Mouse (Mus musculus) stomach, embryonic 14.5 days (tissue): ENCODE data around the gene Wwc2. TPM values are rescaled to one million over a fixed set of nuclear protein-coding genes. Genes with fewer than 3 reads are reported as not detected.
A peak's percentile ranks its signal among the peaks of the same experiment; 100 is the strongest.

Experiments
- ATAC-seq: fragments of 200-750 bp; cut with Nextera tagmentation; 2 replicates; pipeline ENCODE4 v1.8.0; 2017; ENCODE audit warnings: low read depth, moderate TSS enrichment; ENCODE audit not compliant: insufficient number of reproducible peaks, insufficient read depth, low FRiP score
- H3K27ac ChIP-seq: fragments of 300-500 bp; sonication (generic); 2 replicates; pipeline ENCODE4 v1.5.1; 2014; ENCODE audit warnings: mild to moderate bottlenecking, low read length, moderate library complexity, mixed read lengths
- H3K27me3 ChIP-seq: fragments of 300-500 bp; sonication (generic); 2 replicates; pipeline ENCODE4 v1.6.1; 2014; ENCODE audit warnings: low read length, control low read depth, mixed read lengths; ENCODE audit not compliant: control insufficient read depth, insufficient read depth
- H3K36me3 ChIP-seq: fragments of 300-500 bp; sonication (generic); 2 replicates; pipeline ENCODE4 v1.6.1; 2014; ENCODE audit warnings: mild to moderate bottlenecking, control low read depth, low read length, moderate library complexity, mixed read lengths; ENCODE audit not compliant: control insufficient read depth, insufficient read depth
- H3K4me1 ChIP-seq: fragments of 300-500 bp; sonication (generic); 2 replicates; pipeline ENCODE4 v1.6.1; 2014; ENCODE audit warnings: low read length, control low read depth, mixed read lengths; ENCODE audit not compliant: control insufficient read depth, insufficient read depth
- H3K4me2 ChIP-seq: fragments of 300-500 bp; sonication (generic); replicated peaks from 2 replicates; pipeline ENCODE4 v1.6.1; 2014; ENCODE audit warnings: low read depth, low read length, control low read depth
- H3K4me3 ChIP-seq: fragments of 300-500 bp; sonication (generic); 2 replicates; pipeline ENCODE4 v1.5.1; 2014; ENCODE audit warnings: low read depth, low read length, control low read depth
- H3K9ac ChIP-seq: fragments of 300-500 bp; sonication (generic); replicated peaks from 2 replicates; pipeline ENCODE4 v1.6.1; 2014; ENCODE audit warnings: low read depth, mild to moderate bottlenecking, control low read depth, low read length, moderate library complexity, mixed read lengths
- H3K9me3 ChIP-seq: fragments of 300-500 bp; sonication (generic); 2 replicates; pipeline ENCODE4 v1.6.1; 2016; ENCODE audit warnings: low read depth, low read length, control low read depth; ENCODE audit not compliant: control insufficient read depth
- WGBS: fragments of 180-500 bp; shearing (Covaris S2); extraction: QIAGEN DNeasy Blood & Tissue Kit; methylation state at CpG from one replicate; pipeline ENCODE4 v1.1.7; 2014; 5-methylcytosine and 5-hydroxymethylcytosine counted together
- polyA plus RNA-seq: library from polyadenylated mRNA; unstranded; fragments of >200 nt; fragmentation: Nextera tagmentation; extraction: Ambion mirVana; gene quantifications from 2 replicates; pipeline ENCODE4 v1.2.1, GENCODE M21; 2014

The Wwc2 gene
- polyA plus RNA-seq, 1 experiment from 2014 or later = 12.0 TPM

DNA sequence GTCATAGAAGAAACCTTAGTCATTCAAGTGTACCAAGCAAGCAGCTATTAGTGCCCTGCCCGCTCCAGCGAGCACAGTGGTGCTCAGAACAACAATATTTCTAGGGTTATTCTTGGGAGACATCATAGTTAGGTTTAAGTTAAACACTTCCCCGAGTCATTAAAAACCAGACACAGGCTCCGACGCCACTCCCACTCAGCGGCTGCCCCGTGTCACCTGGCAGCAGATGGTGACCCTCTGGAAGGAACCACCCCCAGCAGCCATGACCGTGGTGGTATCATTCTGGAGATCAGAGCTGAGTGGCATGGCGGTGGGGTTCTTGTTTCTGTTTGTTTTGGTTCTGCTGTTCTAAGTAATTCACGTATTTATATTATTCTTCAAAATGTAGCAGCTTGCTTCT, 5.1 kb downstream of the Wwc2 start:
- Histone ChIP-seq H3K4me3 (no peak overlapping the region), H3K4me1 (peaks cover 19% of the 10 kb centered on the region; the same call in 1 of the 2 replicates), H3K9ac (no peak overlapping the region), H3K27me3 (no peaks in the 10 kb centered on the region), H3K36me3 (no peaks in the 10 kb centered on the region), H3K4me2 (no peak overlapping the region), H3K9me3 (no peaks in the 10 kb centered on the region), H3K27ac (no peak overlapping the region)
- 46% methylated on average over 10 of the region's 10 CpGs for WGBS
- ATAC-seq = no peak

DNA sequence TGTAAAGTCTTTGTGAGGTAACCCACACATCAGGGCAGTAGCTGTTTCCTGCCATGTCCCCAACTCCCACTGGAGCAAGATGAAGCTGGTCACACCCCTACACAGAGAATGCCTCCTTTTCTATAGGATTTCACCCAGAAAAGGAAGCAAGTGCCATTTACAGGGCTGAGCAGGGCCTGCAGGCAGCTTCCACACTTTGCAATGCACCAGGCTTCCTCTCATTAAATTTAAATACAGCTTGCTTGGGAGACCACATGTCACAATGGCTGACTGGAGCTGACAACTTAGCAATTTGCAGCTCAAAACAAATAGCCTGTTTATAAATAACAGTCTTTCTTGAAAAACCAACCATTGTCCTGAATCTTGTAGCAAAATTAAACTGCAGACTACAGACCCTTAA, 5.5 kb downstream of the Wwc2 start:
- Histone ChIP-seq H3K4me1 (peaks cover 19% of the 10 kb centered on the region; the same call in 1 of the 2 replicates), H3K4me2 (no peak overlapping the region), H3K9me3 (no peaks in the 10 kb centered on the region), H3K27ac (no peak overlapping the region), H3K27me3 (no peaks in the 10 kb centered on the region), H3K4me3 (no peak overlapping the region), H3K36me3 (no peaks in the 10 kb centered on the region), H3K9ac (no peak overlapping the region)
- ATAC-seq = no peak

DNA sequence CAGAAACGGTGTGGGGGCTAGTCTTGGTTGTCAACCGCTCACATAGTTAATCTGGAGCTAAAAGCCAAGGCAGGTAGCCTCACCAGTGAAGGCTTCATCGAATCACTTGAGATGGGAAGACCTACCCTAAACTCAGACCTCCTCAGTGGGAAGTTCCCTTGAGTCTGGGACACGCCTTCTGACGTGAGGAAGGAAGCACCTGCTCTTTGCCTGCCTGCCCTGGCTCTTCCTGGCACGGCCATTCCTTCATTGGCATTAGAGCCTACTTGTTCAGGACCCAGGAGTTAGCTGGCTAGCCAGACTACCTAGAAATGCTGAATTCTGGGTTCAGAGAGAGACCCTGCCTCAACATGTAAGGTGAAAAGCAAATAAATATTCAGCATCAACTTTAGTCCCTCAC, 9.6 kb downstream of the Wwc2 start:
- Histone ChIP-seq H3K27ac (no peak overlapping the region), H3K27me3 (no peaks in the 10 kb centered on the region), H3K9me3 (no peaks in the 10 kb centered on the region), H3K9ac (no peak overlapping the region), H3K4me2 (no peak overlapping the region), H3K4me1 (peaks cover 9% of the 10 kb centered on the region; the same call in 1 of the 2 replicates), H3K4me3 (no peak overlapping the region), H3K36me3 (no peaks in the 10 kb centered on the region)
- no peak for ATAC-seq
- 88% methylated on average over 6 of the region's 6 CpGs for WGBS

DNA sequence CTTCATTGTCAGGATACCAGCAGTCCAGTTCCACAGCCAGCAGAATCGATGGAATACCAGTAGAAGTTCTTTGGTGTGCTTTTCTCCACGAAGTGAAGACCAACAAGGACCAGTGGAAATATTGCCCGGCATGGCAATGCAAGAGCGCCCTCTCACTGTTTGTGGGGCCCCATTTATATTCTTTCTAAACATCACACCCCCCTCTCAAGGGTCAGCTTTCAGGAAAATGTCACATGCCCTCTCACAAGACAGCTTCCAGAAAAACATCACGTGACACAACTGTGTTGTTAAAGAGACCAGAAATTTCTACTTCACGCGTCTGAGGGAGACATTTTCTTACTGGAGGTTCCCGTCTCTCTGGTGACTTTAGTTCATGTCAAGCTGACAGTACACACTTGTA, 10.8 kb downstream of the Wwc2 start:
- Histone ChIP-seq H3K27ac (no peak overlapping the region), H3K4me1 (peaks cover 2% of the 10 kb centered on the region; the same call in 1 of the 2 replicates), H3K27me3 (no peaks in the 10 kb centered on the region), H3K9me3 (no peaks in the 10 kb centered on the region), H3K4me2 (no peak overlapping the region), H3K36me3 (no peaks in the 10 kb centered on the region), H3K4me3 (no peak overlapping the region), H3K9ac (no peak overlapping the region)
- WGBS = 91% methylated on average over 8 of the region's 8 CpGs
- ATAC-seq = no peak

DNA sequence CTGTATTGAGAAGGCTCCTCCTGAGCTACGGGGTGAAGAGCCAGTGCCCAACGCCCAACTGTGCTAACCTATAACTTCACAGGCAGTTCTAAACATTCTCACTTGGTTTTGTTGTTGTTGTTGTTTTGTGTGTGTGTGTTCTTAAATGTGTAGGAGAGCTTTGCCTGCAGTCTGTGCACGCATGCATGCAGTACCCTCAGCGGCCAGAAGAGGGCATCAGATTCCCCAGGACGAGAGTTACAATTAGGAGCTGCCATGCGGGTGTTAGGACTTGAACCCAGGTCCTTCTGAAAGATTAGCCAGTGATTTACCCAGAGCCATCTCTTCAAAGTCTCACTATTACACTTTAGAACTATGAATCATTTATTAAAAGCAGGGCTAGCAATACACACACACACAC, 12.0 kb downstream of the Wwc2 start:
- no peak for ATAC-seq
- no peak overlapping the region for H3K9ac ChIP-seq
- no peaks in the 10 kb centered on the region for H3K36me3 ChIP-seq
- peaks cover 4% of the 10 kb centered on the region; the same call in 1 of the 2 replicates for H3K4me1 ChIP-seq
- no peaks in the 10 kb centered on the region for H3K9me3 ChIP-seq
- no peaks in the 10 kb centered on the region for H3K27me3 ChIP-seq
- H3K4me3 ChIP-seq = no peak overlapping the region
- no peak overlapping the region for H3K4me2 ChIP-seq
- no peak overlapping the region for H3K27ac ChIP-seq
- 77% methylated on average over 6 of the region's 6 CpGs for WGBS

DNA sequence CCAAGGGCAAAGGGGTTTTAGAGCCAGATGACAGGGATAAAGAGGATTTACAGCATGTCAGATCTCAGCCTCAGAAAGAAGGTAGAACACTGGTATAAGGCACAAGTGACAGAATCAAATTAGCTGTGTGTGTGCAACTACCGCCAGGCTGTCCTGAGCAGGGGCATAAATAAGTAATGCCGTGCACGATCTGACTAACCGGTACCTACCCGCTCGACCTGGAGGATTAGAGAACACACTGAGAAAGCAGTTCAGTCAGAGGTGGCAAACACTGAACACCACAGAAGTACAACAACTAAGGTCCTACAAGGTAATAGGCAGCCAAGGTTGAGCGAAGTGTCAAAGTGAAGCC, 15.8 kb downstream of the Wwc2 start:
- H3K4me3 ChIP-seq = peak overlapping the region; percentile 17
- no peak overlapping the region for H3K27ac ChIP-seq
- no peak for ATAC-seq
- no peak overlapping the region for H3K9ac ChIP-seq
- no peaks in the 10 kb centered on the region for H3K27me3 ChIP-seq
- H3K4me1 ChIP-seq = peaks cover 4% of the 10 kb centered on the region; the same call in 1 of the 2 replicates
- peak overlapping the region; percentile 44 for H3K4me2 ChIP-seq
- H3K9me3 ChIP-seq = no peaks in the 10 kb centered on the region
- H3K36me3 ChIP-seq = no peaks in the 10 kb centered on the region
- WGBS = 36% methylated on average over 7 of the region's 7 CpGs

DNA sequence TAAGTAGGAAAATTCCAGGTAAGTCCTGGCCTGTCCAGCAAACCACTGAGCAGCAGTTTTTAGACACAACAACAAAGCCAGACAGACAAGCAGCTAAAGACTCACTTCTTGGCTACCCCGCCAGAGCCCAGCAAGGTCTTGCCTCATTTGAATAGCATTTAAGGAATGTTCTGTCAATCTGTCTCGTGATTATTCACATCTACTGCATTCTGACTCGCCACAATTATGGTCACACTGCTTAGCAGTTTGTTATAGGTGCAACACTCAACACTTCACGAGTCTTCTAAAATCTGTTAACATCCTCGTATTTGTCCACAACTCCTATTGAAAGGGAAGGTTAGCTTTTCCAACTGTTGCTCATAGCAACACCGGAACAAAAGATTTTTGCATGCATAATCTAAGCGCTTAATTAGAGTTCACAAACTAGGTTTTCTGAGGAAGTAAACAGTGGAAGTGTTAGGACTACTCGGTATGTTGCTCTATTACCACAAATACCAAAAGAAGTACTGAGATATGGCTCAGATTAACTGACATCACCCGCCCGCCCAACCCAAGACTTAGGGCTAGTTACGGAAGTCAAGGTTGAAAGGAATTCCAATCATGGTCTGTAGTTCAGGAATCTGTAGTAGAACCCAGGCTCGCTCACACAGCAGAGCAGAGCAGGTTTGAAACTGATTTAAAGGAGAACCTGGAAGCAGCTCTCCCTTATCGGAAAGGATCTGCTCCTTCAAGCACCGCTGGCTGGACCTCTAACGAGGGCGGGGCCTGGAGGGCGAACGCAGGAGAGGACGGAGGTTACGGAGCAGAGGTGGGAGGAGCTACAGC, 16.4 kb downstream of the Wwc2 start:
- no peak overlapping the region for H3K9ac ChIP-seq
- 29% methylated on average over 20 of the region's 20 CpGs for WGBS

DNA sequence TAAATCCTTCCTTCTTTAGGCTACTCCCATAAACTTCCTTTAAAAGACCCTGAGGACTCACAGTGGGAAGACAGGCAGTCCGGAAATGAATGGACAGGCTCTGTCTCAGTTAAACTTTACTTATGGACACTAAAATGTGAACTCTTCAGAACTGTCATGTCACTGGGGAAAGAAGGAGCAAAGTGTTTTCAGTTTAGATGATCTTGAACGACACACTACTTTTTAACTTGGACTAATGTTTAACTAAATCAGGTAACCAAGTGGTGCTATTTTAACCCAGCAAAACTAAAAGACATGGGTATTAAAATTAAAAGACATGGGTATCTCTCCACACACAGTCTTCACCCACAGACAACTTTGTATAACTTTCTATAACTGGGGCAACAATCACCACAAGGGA, 19.6 kb downstream of the Wwc2 start:
- Histone ChIP-seq H3K4me1 (peaks cover 4% of the 10 kb centered on the region; the same call in 1 of the 2 replicates), H3K36me3 (no peaks in the 10 kb centered on the region), H3K27me3 (no peaks in the 10 kb centered on the region), H3K9me3 (no peaks in the 10 kb centered on the region), H3K9ac (no peak overlapping the region), H3K4me3 (no peak overlapping the region), H3K4me2 (no peak overlapping the region), H3K27ac (no peak overlapping the region)
- 56% methylated on average over 2 of the region's 2 CpGs for WGBS
- no peak for ATAC-seq

More for the DNA sequence above, 16.4 kb downstream of the Wwc2 start:
- Histone ChIP-seq H3K9me3 (no peaks in the 10 kb centered on the region), H3K4me2 (peak overlapping the region; percentile 44), H3K36me3 (no peaks in the 10 kb centered on the region), H3K27me3 (no peaks in the 10 kb centered on the region), H3K27ac (no peak overlapping the region), H3K4me1 (peaks cover 4% of the 10 kb centered on the region; the same call in 1 of the 2 replicates), H3K4me3 (peak overlapping the region; percentile 17)
- no peak for ATAC-seq

DNA sequence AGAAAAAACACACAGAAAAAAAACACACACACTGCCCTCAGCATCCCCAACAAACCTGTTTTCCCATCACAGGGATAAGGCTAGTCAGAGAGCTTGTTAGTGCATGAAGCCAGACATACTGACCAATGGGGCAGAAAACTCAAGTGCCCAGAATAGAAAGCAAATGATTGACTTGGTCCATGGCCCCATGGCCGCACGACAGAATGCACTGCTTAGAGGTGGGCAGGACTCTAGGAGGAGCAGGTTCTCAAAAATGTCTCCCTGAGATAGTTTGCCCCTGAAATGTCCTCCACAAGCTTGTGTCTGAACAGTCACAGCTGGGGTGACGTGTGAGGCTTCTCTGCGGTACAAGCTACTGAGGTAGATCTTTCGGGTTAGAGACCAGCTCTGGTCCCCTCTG, 20.1 kb downstream of the Wwc2 start:
- H3K4me1 ChIP-seq = peaks cover 4% of the 10 kb centered on the region; the same call in 1 of the 2 replicates
- H3K36me3 ChIP-seq = no peaks in the 10 kb centered on the region
- no peaks in the 10 kb centered on the region for H3K9me3 ChIP-seq
- no peak overlapping the region for H3K27ac ChIP-seq
- 84% methylated on average over 5 of the region's 5 CpGs for WGBS
- no peak overlapping the region for H3K4me2 ChIP-seq
- ATAC-seq = no peak
- H3K4me3 ChIP-seq = no peak overlapping the region
- H3K9ac ChIP-seq = no peak overlapping the region
- H3K27me3 ChIP-seq = no peaks in the 10 kb centered on the region
